Mouse (Mus musculus) liver, embryonic 15.5 days (tissue): ENCODE results near the gene Plcg1. TPM values are rescaled to one million over a fixed set of nuclear protein-coding genes. Genes with fewer than 3 reads are reported as not detected.
A peak's percentile ranks its signal among the peaks of the same experiment; 100 is the strongest.

Source experiments
- ATAC-seq: fragments of 200-750 bp; cut with Nextera tagmentation; 2 replicates; pipeline ENCODE4 v1.8.0; 2017; ENCODE audit warnings: moderate number of reproducible peaks, mild to moderate bottlenecking, moderate library complexity; ENCODE audit not compliant: insufficient read depth
- H3K27ac ChIP-seq: fragments of 300-500 bp; sonication (generic); replicated peaks from 2 replicates; pipeline ENCODE4 v1.5.1; 2015; ENCODE audit warnings: mild to moderate bottlenecking, inconsistent platforms
- H3K27me3 ChIP-seq: fragments of 300-500 bp; sonication (generic); 2 replicates; pipeline ENCODE4 v1.6.1; 2015; ENCODE audit warnings: mild to moderate bottlenecking, inconsistent platforms
- H3K36me3 ChIP-seq: fragments of 300-500 bp; sonication (generic); replicated peaks from 2 replicates; pipeline ENCODE4 v1.6.1; 2015; ENCODE audit warnings: moderate library complexity, mild to moderate bottlenecking, inconsistent platforms
- H3K4me1 ChIP-seq: fragments of 300-500 bp; sonication (generic); replicated peaks from 2 replicates; pipeline ENCODE4 v1.6.1; 2015; ENCODE audit warnings: inconsistent platforms
- H3K4me2 ChIP-seq: fragments of 300-500 bp; sonication (generic); 2 replicates; pipeline ENCODE4 v1.6.1; 2015; ENCODE audit warnings: moderate library complexity, mild to moderate bottlenecking, inconsistent platforms
- H3K4me3 ChIP-seq: fragments of 300-500 bp; sonication (generic); replicated peaks from 2 replicates; pipeline ENCODE4 v1.5.1; 2015; ENCODE audit warnings: mild to moderate bottlenecking, inconsistent platforms
- H3K9ac ChIP-seq: fragments of 300-500 bp; sonication (generic); 2 replicates; pipeline ENCODE4 v1.6.1; 2015; ENCODE audit warnings: moderate library complexity, mild to moderate bottlenecking, inconsistent platforms
- H3K9me3 ChIP-seq: fragments of 300-500 bp; sonication (generic); replicated peaks from 2 replicates; pipeline ENCODE4 v1.6.1; 2016; ENCODE audit warnings: inconsistent platforms
- WGBS: fragments of 180-500 bp; shearing (Covaris S2); methylation state at CpG from one replicate; pipeline ENCODE4 v1.1.7; 2015; ENCODE audit warnings: mixed read lengths; ENCODE audit not compliant: insufficient replicate concordance; 5-methylcytosine and 5-hydroxymethylcytosine counted together
- polyA plus RNA-seq: library from polyadenylated mRNA; unstranded; fragments of >200 nt; fragmentation: Nextera tagmentation; extraction: Ambion mirVana; gene quantifications from 2 replicates; pipeline ENCODE4 v1.2.1, GENCODE M21; 2015

The Plcg1 gene
- polyA plus RNA-seq = 4.5 and 5.2 TPM in 2 replicates

GRCm38 (mm10) chr2:160731117-160731838 is at the start of gene Plcg1:
Gene Plcg1 (plus strand): TSS chr2:160731300.
- Histone ChIP-seq H3K9ac (peak within 1 kb of the TSS; percentile 73), H3K4me1 (peaks cover 34% of the 10 kb centered on the region), H3K9me3 (no peaks in the 10 kb centered on the region), H3K27me3 (peaks cover 51% of the 10 kb centered on the region), H3K4me2 (peak within 1 kb of the TSS; percentile 98), H3K36me3 (no peaks in the 10 kb centered on the region), H3K27ac (peak within 1 kb of the TSS; percentile 55; the same call in 1 of the 2 replicates), H3K4me3 (peak within 1 kb of the TSS; percentile 90)
- ATAC-seq = peak; percentile 93
- under 1% methylated on average over 92 of the region's 99 CpGs for WGBS

GRCm38 (mm10) chr2:160700271-160700670 is 30.8 kb upstream of the Plcg1 start:
- H3K27ac ChIP-seq = no peak overlapping the region
- H3K4me1 ChIP-seq = 0 out of 2 replicates have a peak, but pooled peaks cover 2% of the 10 kb centered on the region
- WGBS = 27% methylated on average over 5 of the region's 5 CpGs
- H3K4me3 ChIP-seq = no peak overlapping the region
- no peak overlapping the region for H3K9ac ChIP-seq
- H3K36me3 ChIP-seq = peaks cover 83% of the 10 kb centered on the region
- ATAC-seq = peak; percentile 22; the same call in 1 of the 2 replicates
- no peaks in the 10 kb centered on the region for H3K27me3 ChIP-seq
- no peaks in the 10 kb centered on the region for H3K9me3 ChIP-seq
- no peak overlapping the region for H3K4me2 ChIP-seq

GRCm38 (mm10) chr2:160701603-160702002 is 29.5 kb upstream of the Plcg1 start:
- Histone ChIP-seq H3K4me2 (no peak overlapping the region), H3K4me1 (0 out of 2 replicates have a peak, but pooled peaks cover 2% of the 10 kb centered on the region), H3K36me3 (peaks cover 84% of the 10 kb centered on the region), H3K9me3 (no peaks in the 10 kb centered on the region), H3K27me3 (no peaks in the 10 kb centered on the region), H3K9ac (no peak overlapping the region), H3K4me3 (no peak overlapping the region), H3K27ac (no peak overlapping the region)
- 53% methylated on average over 3 of the region's 3 CpGs for WGBS
- ATAC-seq = no peak

- H3K27me3 ChIP-seq = no peaks in the 10 kb centered on the region
- H3K9ac ChIP-seq = no peak overlapping the region
- no peak for ATAC-seq
- peaks cover 85% of the 10 kb centered on the region for H3K36me3 ChIP-seq
- no peaks in the 10 kb centered on the region for H3K9me3 ChIP-seq
- H3K27ac ChIP-seq = no peak overlapping the region
- no peak overlapping the region for H3K4me2 ChIP-seq
- no peak overlapping the region for H3K4me3 ChIP-seq
- 0 out of 2 replicates have a peak, but pooled peaks cover 2% of the 10 kb centered on the region for H3K4me1 ChIP-seq
Observed at GRCm38 (mm10) chr2:160702824-160703223, 28.3 kb upstream of the Plcg1 start.

DNA sequence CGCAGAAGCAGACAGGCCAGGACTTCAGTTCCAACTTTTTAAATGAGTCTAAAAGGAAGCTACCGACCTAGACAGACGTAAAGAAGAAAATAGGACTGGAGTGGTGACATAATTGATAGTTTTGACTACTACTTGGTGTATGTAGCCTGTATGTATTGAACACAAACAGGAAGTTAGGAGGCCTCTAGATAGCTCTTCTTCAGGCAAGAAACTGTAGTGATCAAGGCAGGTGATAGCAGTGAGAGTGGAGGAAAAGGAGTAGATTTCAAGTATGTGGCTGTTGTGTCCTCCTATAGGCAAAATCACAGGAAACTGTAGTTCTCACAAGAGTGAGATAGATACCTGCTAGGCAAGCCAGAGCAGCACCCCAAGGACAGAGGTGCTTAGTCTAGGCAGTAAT is 23.4 kb upstream of the Plcg1 start:
- no peak overlapping the region for H3K27ac ChIP-seq
- no peak overlapping the region for H3K4me2 ChIP-seq
- H3K36me3 ChIP-seq = peaks cover 88% of the 10 kb centered on the region
- no peak overlapping the region for H3K9ac ChIP-seq
- H3K9me3 ChIP-seq = no peaks in the 10 kb centered on the region
- H3K27me3 ChIP-seq = no peaks in the 10 kb centered on the region
- H3K4me3 ChIP-seq = no peak overlapping the region
- WGBS = 76% methylated on average over 3 of the region's 3 CpGs
- no peaks in the 10 kb centered on the region for H3K4me1 ChIP-seq
- no peak for ATAC-seq

- no peak overlapping the region for H3K4me2 ChIP-seq
- H3K27ac ChIP-seq = no peak overlapping the region
- no peaks in the 10 kb centered on the region for H3K27me3 ChIP-seq
- WGBS = 83% methylated on average over 4 of the region's 4 CpGs
- H3K4me1 ChIP-seq = no peaks in the 10 kb centered on the region
- no peak for ATAC-seq
- H3K4me3 ChIP-seq = no peak overlapping the region
- peaks cover 96% of the 10 kb centered on the region for H3K36me3 ChIP-seq
- no peak overlapping the region for H3K9ac ChIP-seq
- H3K9me3 ChIP-seq = no peaks in the 10 kb centered on the region
Observed at GRCm38 (mm10) chr2:160715463-160716030, 15.6 kb upstream of the Plcg1 start.

DNA sequence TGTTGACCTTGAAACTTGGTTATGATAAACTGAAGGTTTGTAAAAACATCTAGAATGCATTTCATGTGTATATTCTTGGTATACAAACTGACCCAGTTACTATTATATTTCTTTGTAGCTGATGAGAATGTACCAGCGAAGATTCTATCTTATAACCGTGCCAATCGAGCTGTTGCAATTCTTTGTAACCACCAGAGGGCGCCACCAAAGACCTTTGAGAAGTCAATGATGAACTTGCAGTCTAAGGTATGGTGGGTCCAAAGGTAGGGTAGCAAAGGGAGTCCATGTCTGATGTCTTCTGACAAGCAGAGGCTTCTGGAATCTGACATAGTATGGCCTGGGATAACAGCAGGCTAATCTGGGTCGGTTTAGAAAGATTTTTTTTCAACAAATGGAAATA is 13.8 kb upstream of the Plcg1 start:
- Histone ChIP-seq H3K27ac (no peak overlapping the region), H3K36me3 (peaks cover 96% of the 10 kb centered on the region), H3K4me1 (no peaks in the 10 kb centered on the region), H3K4me2 (no peak overlapping the region), H3K4me3 (no peak overlapping the region), H3K27me3 (no peaks in the 10 kb centered on the region), H3K9ac (no peak overlapping the region), H3K9me3 (no peaks in the 10 kb centered on the region)
- no peak for ATAC-seq
- WGBS = 70% methylated on average over 5 of the region's 5 CpGs

DNA sequence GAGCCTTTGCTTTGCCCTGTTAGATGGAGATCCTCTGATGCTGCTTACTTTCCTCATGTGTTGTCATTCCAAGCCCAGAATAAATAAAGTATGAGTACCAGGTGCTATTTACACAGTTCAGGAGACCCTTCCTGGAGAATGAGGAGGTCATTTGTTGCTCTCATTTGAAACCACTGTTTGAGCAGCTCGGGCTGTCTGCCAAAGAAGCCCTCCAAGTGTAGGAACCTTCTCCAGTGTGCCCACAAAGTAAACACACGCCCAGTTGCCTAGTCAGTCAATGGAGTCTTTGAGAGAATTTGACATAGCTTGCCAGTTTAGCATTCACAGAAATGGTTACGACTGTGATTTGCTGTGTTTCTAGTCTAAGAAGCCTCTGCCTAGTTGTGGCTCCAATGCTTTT is 12.3 kb upstream of the Plcg1 start:
- Histone ChIP-seq H3K4me3 (no peak overlapping the region), H3K9me3 (no peaks in the 10 kb centered on the region), H3K36me3 (peaks cover 96% of the 10 kb centered on the region), H3K9ac (no peak overlapping the region), H3K4me1 (no peaks in the 10 kb centered on the region), H3K27me3 (no peaks in the 10 kb centered on the region), H3K4me2 (no peak overlapping the region), H3K27ac (no peak overlapping the region)
- ATAC-seq = no peak
- 83% methylated on average over 3 of the region's 3 CpGs for WGBS

GRCm38 (mm10) chr2:160722714-160723113 is 8.4 kb upstream of the Plcg1 start:
- Histone ChIP-seq H3K27ac (no peak overlapping the region), H3K9ac (no peak overlapping the region), H3K4me3 (no peak overlapping the region), H3K4me1 (no peaks in the 10 kb centered on the region), H3K9me3 (no peaks in the 10 kb centered on the region), H3K4me2 (no peak overlapping the region), H3K27me3 (no peaks in the 10 kb centered on the region), H3K36me3 (peaks cover 79% of the 10 kb centered on the region)
- ATAC-seq = no peak
- 88% methylated on average over 4 of the region's 4 CpGs for WGBS

GRCm38 (mm10) chr2:160723613-160724375 is 7.3 kb upstream of the Plcg1 start:
- H3K9ac ChIP-seq = no peak overlapping the region
- ATAC-seq = no peak
- no peak overlapping the region for H3K27ac ChIP-seq
- peaks cover 69% of the 10 kb centered on the region for H3K36me3 ChIP-seq
- H3K9me3 ChIP-seq = no peaks in the 10 kb centered on the region
- H3K4me3 ChIP-seq = no peak overlapping the region
- H3K4me1 ChIP-seq = no peaks in the 10 kb centered on the region
- no peaks in the 10 kb centered on the region for H3K27me3 ChIP-seq
- WGBS = 88% methylated on average over 4 of the region's 4 CpGs
- H3K4me2 ChIP-seq = no peak overlapping the region

DNA sequence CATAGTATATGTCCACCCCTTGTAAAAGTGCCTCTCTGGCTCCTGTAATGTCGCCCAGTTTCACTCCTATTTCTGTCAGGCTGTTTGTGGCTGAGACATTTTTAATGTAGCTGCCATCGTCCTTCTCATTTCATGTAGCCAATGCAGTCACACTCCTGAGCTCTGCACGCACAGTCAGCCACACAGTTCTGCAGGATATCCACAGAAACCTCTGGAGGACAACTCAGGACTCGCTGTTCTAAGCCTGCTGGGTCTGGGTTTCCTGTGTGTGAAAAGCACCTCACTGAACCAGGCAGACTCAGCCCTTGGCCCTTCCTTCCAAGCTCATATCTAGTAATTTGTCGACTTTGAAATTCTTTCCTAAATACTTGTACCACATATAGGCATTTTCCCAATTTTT is 6.6 kb upstream of the Plcg1 start:
- Histone ChIP-seq H3K4me1 (no peaks in the 10 kb centered on the region), H3K9ac (no peak overlapping the region), H3K27me3 (peaks cover 7% of the 10 kb centered on the region), H3K9me3 (no peaks in the 10 kb centered on the region), H3K27ac (no peak overlapping the region), H3K4me3 (no peak overlapping the region), H3K4me2 (no peak overlapping the region), H3K36me3 (peaks cover 61% of the 10 kb centered on the region)
- WGBS = 80% methylated on average over 5 of the region's 5 CpGs
- no peak for ATAC-seq
